Mouse (Mus musculus): ENCODE data around the gene Tnrc18. TPM values are rescaled to one million over a fixed set of nuclear protein-coding genes. Genes with fewer than 3 reads are reported as not detected.

Gene Tnrc18
- polyA plus RNA-seq, 1 experiment from 2014 or later = 64.1 TPM

DNA sequence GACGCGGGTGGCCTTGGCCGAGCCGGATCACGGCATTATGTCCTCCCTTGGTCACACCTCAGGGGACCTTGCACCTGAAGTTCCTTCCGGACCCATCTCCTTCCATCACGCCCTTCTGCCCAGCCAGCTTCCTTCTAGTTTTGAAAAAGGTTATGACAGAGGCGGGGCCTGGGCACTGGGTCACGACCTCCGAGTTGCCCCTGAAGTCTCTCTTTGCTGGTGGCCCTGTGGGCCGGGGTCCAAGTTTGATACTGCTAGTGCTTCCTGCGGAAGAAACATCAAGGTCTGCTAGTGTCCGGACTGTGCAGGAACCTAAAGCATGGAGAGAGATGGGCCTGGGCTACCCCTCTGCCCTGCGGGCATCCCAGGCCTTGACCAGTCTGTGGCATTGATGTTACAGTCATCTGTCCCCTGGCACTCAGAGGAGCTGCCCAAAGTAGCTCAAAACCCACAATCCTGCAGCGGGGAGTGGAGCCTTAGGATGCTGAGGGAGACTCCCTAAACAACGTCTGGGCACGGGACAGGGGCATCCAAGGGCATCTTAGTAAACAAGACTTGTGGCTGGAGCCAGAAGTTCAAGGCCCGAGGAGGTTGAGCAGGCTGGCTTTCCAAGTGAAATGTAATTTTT lies 114.8 kb downstream of the Tnrc18 start:
- ATAC-seq (ENCODE audit: low FRiP score, low read depth) = no peak; the same call in 1 of the 2 replicates
- H3K9me3 ChIP-seq = no peaks in the 10 kb centered on the region
- H3K27ac ChIP-seq (replicated peaks) = no peak overlapping the region
- H3K9ac ChIP-seq (replicated peaks) = peak overlapping the region; percentile 70
- H3K27me3 ChIP-seq = peaks cover 35% of the 10 kb centered on the region
- peaks cover 14% of the 10 kb centered on the region for H3K4me1 ChIP-seq
- 21% methylated on average over 18 of the region's 18 CpGs for WGBS
- H3K36me3 ChIP-seq = peaks cover 16% of the 10 kb centered on the region
- H3K4me3 ChIP-seq = peak overlapping the region; percentile 71
- peak overlapping the region; percentile 70 for H3K4me2 ChIP-seq (replicated peaks)

DNA sequence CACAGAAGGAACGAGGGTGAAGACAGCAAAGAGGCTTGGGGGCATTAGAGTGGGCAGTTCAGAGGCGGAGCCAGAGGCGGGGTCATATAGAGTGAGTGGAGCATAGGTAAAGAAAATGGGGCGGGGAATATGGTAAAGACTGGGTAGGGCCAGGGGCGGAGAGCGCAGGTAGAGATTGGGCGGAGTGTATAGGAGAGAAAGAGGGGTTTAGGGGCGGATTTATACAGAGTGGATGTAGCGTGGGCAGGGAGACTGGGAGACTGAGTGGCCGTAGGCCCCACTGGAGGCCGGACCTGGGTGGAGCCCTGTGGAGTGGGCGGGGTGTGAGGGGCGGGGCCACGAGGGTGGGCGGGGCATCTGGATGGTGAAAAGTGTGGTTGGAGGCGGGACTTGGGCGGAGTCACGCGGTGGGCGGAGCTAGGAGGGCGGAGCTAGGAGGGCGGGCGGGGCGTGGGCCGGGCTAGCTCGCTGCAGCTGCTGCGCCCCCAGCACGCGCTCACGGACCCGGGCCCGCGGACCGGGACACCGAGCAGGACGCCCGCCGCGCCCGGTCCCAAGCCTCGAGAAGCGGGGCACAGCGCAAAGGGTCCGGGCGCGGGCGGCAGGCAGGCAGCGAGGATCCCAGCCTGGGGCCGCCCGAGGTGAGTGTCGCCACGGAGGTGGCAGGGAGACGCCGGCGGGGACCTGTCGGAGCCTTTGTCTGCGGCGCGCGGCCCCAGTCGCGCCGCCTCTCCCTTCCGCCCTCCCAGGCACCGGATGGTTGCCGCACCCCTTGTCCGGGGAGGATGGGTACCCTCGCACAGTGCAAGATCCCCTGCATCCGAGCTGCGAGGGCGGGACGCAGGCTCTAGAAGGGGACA lies 115.6 kb downstream of the Tnrc18 start:
- WGBS = 1% methylated on average over 71 of the region's 72 CpGs
- Histone ChIP-seq H3K4me3 (peak overlapping the region; percentile 71), H3K36me3 (peaks cover 12% of the 10 kb centered on the region), H3K9ac (replicated peaks) (peak overlapping the region; percentile 70), H3K4me1 (peaks cover 14% of the 10 kb centered on the region), H3K27me3 (peaks cover 35% of the 10 kb centered on the region), H3K27ac (replicated peaks) (peak overlapping the region; percentile 26; the same call in 1 of the 2 replicates), H3K9me3 (no peaks in the 10 kb centered on the region), H3K4me2 (replicated peaks) (peak overlapping the region; percentile 70)
- ATAC-seq (ENCODE audit: low FRiP score, low read depth) = peak; percentile 87

DNA sequence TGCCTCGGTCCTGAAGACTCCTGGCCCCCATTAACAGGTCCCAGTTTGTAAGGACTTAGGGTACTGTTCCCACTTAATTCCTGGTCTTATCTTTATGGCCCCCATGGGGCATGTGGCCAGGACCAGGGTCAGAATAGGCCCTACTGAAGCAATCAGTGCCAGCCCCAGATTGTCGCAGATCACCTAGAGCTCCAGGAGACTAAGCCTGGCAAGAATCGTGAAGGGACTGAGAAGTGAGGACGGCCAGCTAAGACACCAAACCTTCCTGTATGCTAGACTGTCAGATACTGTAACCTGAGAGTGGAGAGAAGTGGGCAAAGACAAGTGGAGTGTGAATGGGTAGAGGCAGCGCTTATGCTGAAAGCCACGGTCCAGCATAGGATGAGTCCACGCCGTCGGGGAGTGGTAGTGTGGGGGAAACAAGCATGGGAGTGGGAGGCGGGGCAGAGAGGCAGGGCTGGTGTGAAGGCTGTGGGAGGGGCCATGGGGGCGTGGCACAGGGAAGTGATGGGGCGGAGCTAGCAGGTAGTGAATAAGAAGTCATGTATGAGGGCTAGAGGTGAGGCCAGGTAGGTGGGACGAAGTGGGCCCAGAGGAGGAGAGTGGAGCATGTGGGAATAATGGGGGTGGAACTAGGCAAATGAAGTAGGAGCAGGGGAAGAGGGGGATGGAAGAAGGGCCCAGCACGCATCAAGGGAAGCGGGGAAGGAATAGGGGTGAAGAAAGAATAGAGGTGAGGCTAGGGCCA lies 116.4 kb downstream of the Tnrc18 start:
- Histone ChIP-seq H3K4me3 (no peak overlapping the region), H3K4me2 (replicated peaks) (peak overlapping the region; percentile 70), H3K9me3 (no peaks in the 10 kb centered on the region), H3K27ac (replicated peaks) (no peak overlapping the region), H3K36me3 (peaks cover 8% of the 10 kb centered on the region), H3K9ac (replicated peaks) (no peak overlapping the region), H3K27me3 (peaks cover 38% of the 10 kb centered on the region), H3K4me1 (peaks cover 17% of the 10 kb centered on the region)
- peak; percentile 11 for ATAC-seq (ENCODE audit: low FRiP score, low read depth)
- 12% methylated on average over 15 of the region's 15 CpGs for WGBS

DNA sequence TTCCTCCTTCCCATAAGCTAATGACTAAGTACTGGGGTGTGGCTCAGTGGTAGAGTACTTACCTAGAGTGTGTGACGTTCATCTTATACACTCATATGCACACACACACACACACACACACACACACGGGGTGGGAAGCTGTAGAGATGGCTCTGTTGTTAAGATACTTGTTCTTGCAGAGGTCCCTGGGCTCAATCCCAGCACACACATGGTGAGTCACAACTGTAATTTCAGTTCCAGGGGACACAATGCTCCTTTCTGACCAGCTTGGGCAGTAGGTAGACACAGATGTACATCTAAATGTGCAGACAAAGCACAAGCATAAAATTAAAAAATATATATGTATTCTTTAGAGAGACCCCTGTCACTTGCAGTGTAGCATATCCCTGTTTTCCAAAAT lies 119.7 kb downstream of the Tnrc18 start:
- no peak for ATAC-seq (ENCODE audit: low FRiP score, low read depth)
- Histone ChIP-seq H3K4me3 (no peak overlapping the region), H3K27me3 (peaks cover 33% of the 10 kb centered on the region), H3K27ac (replicated peaks) (no peak overlapping the region), H3K36me3 (no peaks in the 10 kb centered on the region), H3K9ac (replicated peaks) (no peak overlapping the region), H3K9me3 (no peaks in the 10 kb centered on the region), H3K4me1 (peaks cover 18% of the 10 kb centered on the region), H3K4me2 (replicated peaks) (no peak overlapping the region)
- 67% methylated on average over 2 of the region's 2 CpGs for WGBS

DNA sequence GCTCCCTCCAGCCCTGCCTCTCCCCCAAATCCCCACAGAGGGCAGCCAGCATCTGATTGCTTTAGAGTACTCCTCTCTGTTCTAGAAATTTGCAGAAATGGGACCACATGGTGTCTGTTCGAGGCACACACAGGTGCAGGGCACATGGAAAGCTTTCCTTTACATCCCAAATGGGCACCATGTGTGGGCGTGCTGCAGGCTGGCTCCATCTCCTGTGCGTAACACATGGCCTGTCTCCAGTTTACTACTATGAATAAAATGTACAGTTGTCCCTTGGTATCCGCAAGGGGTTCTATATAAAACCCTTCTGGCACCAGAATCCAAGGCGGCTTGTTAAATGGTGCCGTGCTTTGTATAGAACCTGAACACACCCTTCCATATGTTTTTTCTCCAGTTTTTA lies 120.6 kb downstream of the Tnrc18 start:
- no peaks in the 10 kb centered on the region for H3K9me3 ChIP-seq
- no peak overlapping the region for H3K4me2 ChIP-seq (replicated peaks)
- no peak for ATAC-seq (ENCODE audit: low FRiP score, low read depth)
- peaks cover 14% of the 10 kb centered on the region for H3K4me1 ChIP-seq
- H3K27ac ChIP-seq (replicated peaks) = no peak overlapping the region
- peaks cover 30% of the 10 kb centered on the region for H3K27me3 ChIP-seq
- 88% methylated on average over 6 of the region's 6 CpGs for WGBS
- no peaks in the 10 kb centered on the region for H3K36me3 ChIP-seq
- no peak overlapping the region for H3K4me3 ChIP-seq
- H3K9ac ChIP-seq (replicated peaks) = no peak overlapping the region

DNA sequence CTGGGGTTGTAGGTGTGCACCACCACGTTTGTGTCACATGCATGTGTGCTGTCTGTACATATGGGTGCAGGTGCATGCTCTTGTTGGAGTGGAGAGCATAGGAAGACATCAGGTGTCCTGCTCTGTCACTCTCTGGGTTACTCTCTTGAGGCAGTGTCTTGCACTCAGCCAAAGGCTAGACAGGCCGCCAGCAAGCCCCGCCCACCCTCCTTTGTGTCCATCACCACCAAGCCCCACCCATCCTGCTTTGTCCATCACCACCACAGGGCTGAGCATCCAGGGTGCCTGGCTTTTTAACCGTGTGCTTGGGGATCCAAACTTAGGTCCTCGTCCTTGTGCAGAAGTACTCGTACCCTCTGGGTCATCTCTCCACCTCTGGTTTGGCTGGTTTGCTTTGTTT lies 121.2 kb downstream of the Tnrc18 start:
- 22% methylated on average over 6 of the region's 6 CpGs for WGBS
- H3K4me1 ChIP-seq = peaks cover 14% of the 10 kb centered on the region
- 0 out of 2 replicates have a peak, but pooled peaks have one; percentile 19 for ATAC-seq (ENCODE audit: low FRiP score, low read depth)

DNA sequence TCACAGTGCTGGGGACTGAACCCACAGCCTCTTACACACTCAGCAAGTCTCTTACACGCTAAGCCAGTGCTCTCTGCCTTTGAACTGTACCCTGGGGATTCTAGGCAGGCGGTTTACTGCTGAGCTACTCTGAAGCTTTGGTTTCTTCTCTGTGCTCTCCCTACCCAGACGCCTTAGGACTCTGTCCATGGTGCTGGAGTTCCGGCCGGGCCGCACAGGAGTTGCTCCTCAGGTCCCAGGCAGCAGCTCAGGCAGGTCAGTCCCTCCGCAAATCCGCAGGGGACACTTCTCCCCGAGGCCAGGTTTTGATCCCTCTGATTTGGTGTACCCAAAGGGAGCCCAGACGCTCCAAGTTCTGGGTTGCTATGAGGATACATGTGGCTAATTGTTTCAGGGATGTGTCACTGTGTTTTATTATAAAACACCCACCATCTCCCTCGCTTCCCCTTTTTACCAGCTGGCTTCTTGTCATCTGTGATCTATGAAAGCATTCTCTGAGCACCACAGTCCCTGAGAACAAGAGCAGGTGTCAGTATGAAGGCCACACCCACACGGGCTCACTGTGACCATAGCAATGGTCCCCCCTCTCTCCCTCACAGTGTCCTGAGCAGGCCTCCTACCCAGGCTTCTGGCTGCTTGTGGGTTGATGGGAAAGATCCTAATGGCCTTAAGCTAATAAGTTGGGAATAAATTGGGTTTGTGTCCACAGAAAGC lies 122.7 kb downstream of the Tnrc18 start:
- H3K4me3 ChIP-seq = no peak overlapping the region
- H3K36me3 ChIP-seq = no peaks in the 10 kb centered on the region
- no peak for ATAC-seq (ENCODE audit: low FRiP score, low read depth)
- H3K4me2 ChIP-seq (replicated peaks) = no peak overlapping the region
- peaks cover 10% of the 10 kb centered on the region for H3K27me3 ChIP-seq
- no peaks in the 10 kb centered on the region for H3K9me3 ChIP-seq
- no peak overlapping the region for H3K27ac ChIP-seq (replicated peaks)
- H3K9ac ChIP-seq (replicated peaks) = no peak overlapping the region
- WGBS = 12% methylated on average over 12 of the region's 12 CpGs
- H3K4me1 ChIP-seq = peaks cover 14% of the 10 kb centered on the region

More for the DNA sequence above, 121.2 kb downstream of the Tnrc18 start:
- H3K9me3 ChIP-seq = no peaks in the 10 kb centered on the region
- H3K9ac ChIP-seq (replicated peaks) = no peak overlapping the region
- H3K27ac ChIP-seq (replicated peaks) = no peak overlapping the region
- no peak overlapping the region for H3K4me2 ChIP-seq (replicated peaks)
- no peaks in the 10 kb centered on the region for H3K36me3 ChIP-seq
- H3K27me3 ChIP-seq = peaks cover 24% of the 10 kb centered on the region
- no peak overlapping the region for H3K4me3 ChIP-seq

DNA sequence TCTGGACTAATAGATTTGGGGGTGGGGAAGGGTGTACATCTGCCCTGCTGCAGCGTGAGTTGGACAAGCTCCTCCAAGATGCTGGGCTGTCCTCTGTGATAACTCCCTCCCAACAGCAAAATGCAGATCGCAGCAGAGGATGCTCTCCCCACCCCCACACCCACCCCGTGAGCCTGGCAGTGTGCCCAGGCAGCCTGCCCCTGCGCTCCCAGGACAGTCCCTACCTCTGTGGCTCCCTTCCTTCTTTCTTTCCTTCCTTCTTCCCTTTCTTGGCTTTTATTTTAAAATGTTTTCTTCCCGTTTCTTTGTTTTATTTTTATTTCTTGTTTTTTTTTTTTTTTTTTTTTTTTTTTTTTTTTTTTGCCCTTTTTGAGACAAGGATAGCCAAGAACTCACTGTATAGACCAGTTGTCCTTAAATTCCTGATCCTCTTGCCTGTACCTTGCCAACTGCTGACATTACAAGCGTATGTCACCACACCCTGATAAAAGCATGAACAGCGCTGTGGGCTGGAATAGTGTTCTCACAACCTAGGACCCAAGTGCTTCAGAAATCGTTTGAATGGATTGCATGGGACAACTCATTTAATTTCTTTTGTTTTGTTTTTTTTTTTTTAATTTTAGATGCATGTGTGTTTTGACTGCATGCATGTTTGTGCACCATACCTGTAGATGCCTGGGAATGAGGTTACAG lies 123.6 kb downstream of the Tnrc18 start:
- 57% methylated on average over 8 of the region's 8 CpGs for WGBS

DNA sequence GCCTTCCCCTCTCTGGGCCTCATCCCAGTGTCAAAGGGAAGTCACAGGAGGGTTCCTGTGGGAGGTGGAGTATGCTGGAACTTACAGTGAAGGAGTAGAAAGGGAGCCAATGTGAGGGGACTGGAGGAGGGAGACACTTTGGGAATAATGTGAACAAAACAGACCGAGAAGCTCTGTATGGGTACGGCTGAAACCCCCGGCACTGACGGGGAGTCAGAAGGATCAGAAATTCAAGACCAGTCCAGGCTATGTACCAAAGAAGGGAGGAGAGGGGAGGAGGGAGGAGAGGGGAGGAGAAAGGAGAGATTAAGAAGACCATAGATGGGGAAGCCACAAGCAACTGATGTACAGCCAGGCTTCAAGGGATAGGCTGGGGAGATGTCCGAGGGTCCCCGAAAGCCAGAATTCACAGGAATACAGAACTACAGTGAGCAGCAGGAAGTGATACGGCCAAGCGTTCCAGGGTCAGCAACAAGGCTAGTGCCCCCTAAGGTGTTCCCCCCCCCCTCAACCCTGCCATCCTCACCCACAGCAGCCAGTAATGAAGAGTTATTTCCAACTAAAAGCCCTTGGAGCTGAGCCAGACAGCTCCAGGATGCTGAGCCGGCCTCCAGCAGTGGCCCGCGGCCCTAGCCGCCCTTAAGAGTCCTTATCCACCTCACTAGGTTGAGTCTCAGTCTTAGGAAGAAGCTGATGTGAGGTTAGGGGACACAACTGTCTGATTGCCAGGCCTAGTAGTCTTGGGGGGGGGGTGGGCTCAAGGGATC lies 124.3 kb downstream of the Tnrc18 start:
- no peaks in the 10 kb centered on the region for H3K9me3 ChIP-seq
- ATAC-seq (ENCODE audit: low FRiP score, low read depth) = peak; percentile 30; the same call in 1 of the 2 replicates
- peaks cover 4% of the 10 kb centered on the region for H3K27me3 ChIP-seq
- H3K4me3 ChIP-seq = no peak overlapping the region
- 72% methylated on average over 12 of the region's 12 CpGs for WGBS
- no peaks in the 10 kb centered on the region for H3K36me3 ChIP-seq
- H3K27ac ChIP-seq (replicated peaks) = 0 out of 2 replicates have a peak overlapping the region, but pooled peaks have one; percentile 4
- no peak overlapping the region for H3K9ac ChIP-seq (replicated peaks)
- no peak overlapping the region for H3K4me2 ChIP-seq (replicated peaks)
- H3K4me1 ChIP-seq = peaks cover 14% of the 10 kb centered on the region

More for the DNA sequence above, 123.6 kb downstream of the Tnrc18 start:
- peaks cover 14% of the 10 kb centered on the region for H3K4me1 ChIP-seq
- H3K4me2 ChIP-seq (replicated peaks) = no peak overlapping the region
- no peaks in the 10 kb centered on the region for H3K9me3 ChIP-seq
- H3K36me3 ChIP-seq = no peaks in the 10 kb centered on the region
- H3K27ac ChIP-seq (replicated peaks) = no peak overlapping the region
- H3K9ac ChIP-seq (replicated peaks) = no peak overlapping the region
- no peak overlapping the region for H3K4me3 ChIP-seq
- 0 out of 2 replicates have a peak, but pooled peaks have one; percentile 38 for ATAC-seq (ENCODE audit: low FRiP score, low read depth)
- peaks cover 8% of the 10 kb centered on the region for H3K27me3 ChIP-seq

DNA sequence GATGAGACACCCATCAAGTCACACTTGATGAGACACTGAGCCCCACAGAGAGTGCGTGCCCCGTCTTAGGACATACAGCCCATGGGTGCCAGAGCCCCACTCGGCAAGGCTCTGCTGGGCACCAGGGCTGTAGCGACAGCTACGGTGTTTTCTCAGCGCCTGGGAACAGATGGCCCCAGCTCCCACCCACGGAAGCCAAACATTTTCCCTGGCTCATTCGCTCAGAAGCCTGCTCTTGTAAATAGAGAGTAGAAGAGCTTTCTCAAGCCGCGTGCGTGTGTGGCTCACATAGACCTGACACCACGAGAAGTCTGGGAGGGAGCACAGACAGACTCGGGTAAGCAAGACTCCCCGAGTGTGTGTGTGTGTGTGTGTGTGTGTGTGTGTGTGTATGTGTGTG lies 125.2 kb downstream of the Tnrc18 start, which contains the start of gene Slc29a4:
Gene Slc29a4, plus strand, starts transcription at position 265 of the 400 bp plus-strand sequence.
- 0 out of 2 replicates have a peak within 1 kb of the TSS, but pooled peaks have one; percentile 4 for H3K27ac ChIP-seq (replicated peaks)
- H3K4me1 ChIP-seq = peaks cover 14% of the 10 kb centered on the region
- H3K4me2 ChIP-seq (replicated peaks) = no peak within 1 kb of the TSS
- 74% methylated on average over 14 of the region's 14 CpGs for WGBS
- 0 out of 2 replicates have a peak, but pooled peaks cover 3% of the 10 kb centered on the region for H3K27me3 ChIP-seq
- H3K36me3 ChIP-seq = no peaks in the 10 kb centered on the region
- H3K4me3 ChIP-seq = no peak within 1 kb of the TSS
- no peak for ATAC-seq (ENCODE audit: low FRiP score, low read depth)
- H3K9me3 ChIP-seq = no peaks in the 10 kb centered on the region
- H3K9ac ChIP-seq (replicated peaks) = no peak within 1 kb of the TSS

Measured in midbrain, embryonic 12.5 days (tissue).